Mouse (Mus musculus) forebrain, embryonic 11.5 days (tissue): ENCODE results near the gene Stk11. TPM values are rescaled to one million over a fixed set of nuclear protein-coding genes. Genes with fewer than 3 reads are reported as not detected.

Experiments
- ATAC-seq: fragments of 200-750 bp; cut with Nextera tagmentation; replicated peaks from 2 replicates; pipeline ENCODE4 v1.8.0; 2017; ENCODE audit warnings: moderate TSS enrichment; ENCODE audit not compliant: low FRiP score
- DNase-seq: peaks from one replicate; pipeline ENCODE4 v3.0.0-alpha.2; 2017; ENCODE audit warnings: low spot score
- H3K27ac ChIP-seq: fragments of 300-500 bp; sonication (generic); 2 replicates; pipeline ENCODE4 v1.5.1; 2014; ENCODE audit warnings: low read depth, low read length
- H3K27me3 ChIP-seq: fragments of 300-500 bp; sonication (generic); 2 replicates; pipeline ENCODE4 v1.6.1; 2014; ENCODE audit warnings: mild to moderate bottlenecking, low read length, mixed read lengths; ENCODE audit not compliant: control insufficient read depth, insufficient read depth
- H3K36me3 ChIP-seq: fragments of 300-500 bp; sonication (generic); 2 replicates; pipeline ENCODE4 v1.6.1; 2014; ENCODE audit warnings: mild to moderate bottlenecking, low read length, moderate library complexity, mixed read lengths; ENCODE audit not compliant: control insufficient read depth, insufficient read depth
- H3K4me1 ChIP-seq: fragments of 300-500 bp; sonication (generic); replicated peaks from 2 replicates; pipeline ENCODE4 v1.6.1; 2014; ENCODE audit warnings: low read length, mixed read lengths; ENCODE audit not compliant: control insufficient read depth, insufficient read depth
- H3K4me2 ChIP-seq: fragments of 300-500 bp; sonication (generic); 2 replicates; pipeline ENCODE4 v1.6.1; 2014; ENCODE audit warnings: low read depth, mild to moderate bottlenecking, low read length, moderate library complexity, mixed read lengths; ENCODE audit not compliant: severe bottlenecking
- H3K4me3 ChIP-seq: fragments of 300-500 bp; sonication (generic); 2 replicates; pipeline ENCODE4 v1.5.1; 2014; ENCODE audit warnings: low read depth, low read length
- H3K9ac ChIP-seq: fragments of 300-500 bp; sonication (generic); 2 replicates; pipeline ENCODE4 v1.6.1; 2014; ENCODE audit warnings: low read length
- H3K9me3 ChIP-seq: fragments of 300-500 bp; sonication (generic); 2 replicates; pipeline ENCODE4 v1.6.1; 2016; ENCODE audit warnings: low read length, mixed read lengths; ENCODE audit not compliant: control insufficient read depth
- WGBS: fragments of 180-500 bp; shearing (Covaris S2); extraction: QIAGEN DNeasy Blood & Tissue Kit; methylation state at CpG from one replicate; pipeline ENCODE4 v1.1.7; 2014; 5-methylcytosine and 5-hydroxymethylcytosine counted together
- polyA plus RNA-seq: library from polyadenylated mRNA; unstranded; fragments of >200 nt; fragmentation: Nextera tagmentation; extraction: Ambion mirVana; gene quantifications from 2 replicates; pipeline ENCODE4 v1.2.1, GENCODE M21; 2014

The Stk11 gene
- polyA plus RNA-seq, 1 experiment from 2014 or later, result 26.5 TPM

DNA sequence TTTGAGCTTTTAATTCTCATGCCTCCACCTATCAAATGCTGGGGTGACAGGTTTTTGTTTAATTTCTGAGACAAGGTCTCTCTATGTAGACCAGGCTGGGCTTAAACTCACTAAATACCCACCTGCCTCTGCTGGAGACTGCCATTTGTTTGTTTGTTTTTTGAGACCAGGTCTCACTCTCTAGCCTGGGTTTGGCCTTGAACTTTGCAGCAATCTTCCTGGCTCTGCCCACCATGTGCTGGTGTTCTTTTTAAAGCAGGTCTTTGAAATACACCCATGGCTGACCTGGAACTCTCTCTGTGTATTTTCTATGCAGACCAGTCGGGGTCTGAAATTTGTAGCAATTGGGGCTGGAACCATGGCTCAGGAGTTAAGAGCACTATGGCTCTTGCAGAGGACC, 20.0 kb downstream of the Stk11 start:
- DNase-seq (no peak), ATAC-seq (no peak)
- 88% methylated on average over 1 of the region's 1 CpGs for WGBS
- no peak overlapping the region for H3K4me2 ChIP-seq
- H3K4me3 ChIP-seq, result no peak overlapping the region
- no peak overlapping the region for H3K9ac ChIP-seq
- peaks cover 28% of the 10 kb centered on the region for H3K4me1 ChIP-seq
- H3K27ac ChIP-seq, result no peak overlapping the region
- H3K27me3 ChIP-seq, result peaks cover 9% of the 10 kb centered on the region
- H3K36me3 ChIP-seq, result peaks cover 2% of the 10 kb centered on the region; the same call in 1 of the 2 replicates
- no peaks in the 10 kb centered on the region for H3K9me3 ChIP-seq

DNA sequence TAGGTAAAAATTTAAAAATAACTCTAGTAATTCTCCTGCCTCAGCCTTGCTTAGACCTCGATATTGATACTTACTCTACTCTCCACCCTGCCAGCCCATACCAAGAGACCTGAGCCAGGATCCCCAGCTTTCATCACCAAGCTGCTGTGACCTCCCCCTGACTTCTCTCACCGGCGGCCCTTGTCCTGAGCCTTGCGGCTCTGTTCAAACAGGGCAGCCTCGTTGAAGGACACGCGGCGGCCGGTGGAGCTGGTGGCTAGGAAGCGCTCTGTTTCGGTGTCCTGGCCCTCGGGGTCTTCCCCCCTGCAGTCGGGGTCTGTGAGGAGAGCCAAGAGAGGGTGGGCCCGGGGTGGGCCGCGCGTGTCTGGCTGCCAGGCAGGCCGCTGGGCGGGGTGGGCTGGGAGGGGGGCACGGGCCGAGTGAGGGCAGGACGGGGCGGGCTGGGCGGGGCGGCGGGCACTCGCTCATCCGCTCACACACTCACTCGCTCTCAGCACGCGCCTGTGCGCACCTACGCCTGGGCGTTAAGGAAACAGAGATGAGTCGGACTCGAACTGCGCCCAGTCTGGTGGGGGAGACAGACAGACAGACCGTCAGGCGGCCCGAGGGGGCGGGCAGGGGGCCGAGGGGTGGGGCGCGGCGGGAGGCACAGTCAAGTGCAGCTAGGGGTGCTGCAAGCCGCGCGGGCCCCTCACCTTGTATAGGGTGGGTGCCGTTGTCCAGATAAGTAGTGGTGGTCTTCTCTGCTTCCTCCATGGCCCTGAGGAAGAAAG, 20.8 kb downstream of the Stk11 start:
- peak overlapping the region; percentile 95 for H3K4me2 ChIP-seq
- no peak for DNase-seq
- no peaks in the 10 kb centered on the region for H3K9me3 ChIP-seq
- no peak for ATAC-seq
- H3K4me3 ChIP-seq, result peak overlapping the region; percentile 79
- H3K27ac ChIP-seq, result no peak overlapping the region
- peaks cover 9% of the 10 kb centered on the region for H3K27me3 ChIP-seq
- 20% methylated on average over 45 of the region's 49 CpGs for WGBS
- H3K36me3 ChIP-seq, result peaks cover 2% of the 10 kb centered on the region; the same call in 1 of the 2 replicates
- peak overlapping the region; percentile 81 for H3K9ac ChIP-seq
- H3K4me1 ChIP-seq, result peaks cover 24% of the 10 kb centered on the region

DNA sequence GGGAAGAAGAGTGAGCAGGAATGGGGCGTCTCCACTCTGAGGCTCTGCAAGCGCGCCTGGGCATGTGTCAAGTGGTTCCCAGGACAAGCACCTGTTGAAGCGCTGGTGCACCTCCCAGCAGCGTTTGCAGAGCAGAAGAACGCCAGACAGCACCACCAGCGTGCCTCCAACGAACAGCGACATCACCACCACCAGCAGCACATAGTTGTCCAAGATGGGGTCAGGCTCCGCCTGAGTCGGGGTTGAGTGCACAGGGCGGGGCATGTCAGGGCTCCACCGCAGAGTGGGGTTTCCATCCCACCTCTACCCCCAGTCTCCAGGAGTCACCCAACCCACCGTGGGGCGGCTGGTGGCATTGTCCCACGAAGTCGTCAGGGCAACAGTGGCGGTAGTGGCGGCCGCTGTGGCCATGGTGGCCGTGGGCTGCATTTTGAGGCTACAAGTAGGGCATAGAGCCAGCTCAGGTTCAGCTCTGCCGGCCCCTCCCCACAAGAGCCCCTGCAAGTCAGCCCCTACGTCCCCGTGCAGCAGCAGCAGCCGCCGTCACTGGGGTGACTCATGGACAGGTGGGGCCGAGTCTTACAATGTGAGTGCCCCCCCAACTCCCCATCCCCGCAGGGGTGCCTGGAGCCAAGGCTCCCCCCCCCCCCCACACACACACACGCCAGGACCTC, 21.5 kb downstream of the Stk11 start:
- 3% methylated on average over 24 of the region's 29 CpGs for WGBS
- Histone ChIP-seq H3K4me1 (peaks cover 20% of the 10 kb centered on the region), H3K27me3 (peaks cover 9% of the 10 kb centered on the region), H3K9ac (peak overlapping the region; percentile 81), H3K9me3 (no peaks in the 10 kb centered on the region), H3K36me3 (peaks cover 2% of the 10 kb centered on the region; the same call in 1 of the 2 replicates), H3K4me3 (peak overlapping the region; percentile 79), H3K4me2 (peak overlapping the region; percentile 95), H3K27ac (peak overlapping the region; percentile 74)
- DNase-seq (no peak), ATAC-seq (no peak)

DNA sequence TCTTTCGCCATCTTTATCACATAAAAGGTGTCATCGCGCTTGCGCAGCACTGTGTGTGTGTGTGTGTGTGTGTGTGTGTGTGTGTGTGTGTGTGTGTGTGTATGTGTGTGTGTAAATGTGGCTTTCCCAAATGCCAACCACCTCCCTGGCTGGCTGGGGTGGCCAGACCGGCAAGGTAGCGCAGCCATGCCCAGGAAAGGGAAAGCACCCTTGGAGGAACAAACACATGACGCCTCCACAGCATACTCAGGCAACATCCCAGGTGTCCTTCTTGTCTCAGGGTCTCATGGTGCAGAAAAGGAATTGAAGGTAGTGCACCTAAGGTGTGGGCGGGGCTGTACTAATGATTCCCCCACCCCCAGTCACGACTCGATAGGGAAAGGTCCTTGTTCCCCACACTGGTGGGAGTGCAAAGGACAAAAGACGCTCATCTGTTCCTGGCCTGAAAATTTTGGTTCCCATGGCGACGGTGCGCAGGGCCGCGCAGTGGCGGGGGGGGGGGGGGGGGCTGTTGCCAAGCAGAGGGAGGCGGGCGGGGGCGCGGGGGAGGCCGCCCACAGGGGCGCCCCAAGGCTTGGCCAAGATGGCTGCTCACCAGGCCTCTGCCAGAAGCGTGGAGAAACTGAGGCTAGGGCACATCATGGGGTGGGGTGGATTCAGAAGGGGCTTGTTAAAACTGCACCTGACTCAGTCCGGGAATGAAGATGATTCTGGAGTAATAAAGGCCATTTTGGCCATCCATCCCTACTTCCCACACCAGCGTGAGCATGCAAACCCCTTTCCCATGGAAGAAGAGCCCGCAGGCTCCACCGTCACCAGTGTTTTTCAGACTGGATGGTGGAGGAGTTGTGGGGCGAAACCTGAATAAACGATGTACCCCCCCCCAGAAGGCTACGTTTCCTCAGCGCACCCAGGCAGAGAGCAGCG, 22.3 kb downstream of the Stk11 start:
- H3K4me3 ChIP-seq, result peak overlapping the region; percentile 79
- peaks cover 2% of the 10 kb centered on the region; the same call in 1 of the 2 replicates for H3K36me3 ChIP-seq
- WGBS, result 2% methylated on average over 28 of the region's 33 CpGs
- H3K4me1 ChIP-seq, result peaks cover 22% of the 10 kb centered on the region
- peak overlapping the region; percentile 95 for H3K4me2 ChIP-seq
- H3K27ac ChIP-seq, result peak overlapping the region; percentile 74
- ATAC-seq (no peak), DNase-seq (peak; percentile 79)
- H3K9me3 ChIP-seq, result no peaks in the 10 kb centered on the region
- H3K27me3 ChIP-seq, result peaks cover 9% of the 10 kb centered on the region
- peak overlapping the region; percentile 81 for H3K9ac ChIP-seq

DNA sequence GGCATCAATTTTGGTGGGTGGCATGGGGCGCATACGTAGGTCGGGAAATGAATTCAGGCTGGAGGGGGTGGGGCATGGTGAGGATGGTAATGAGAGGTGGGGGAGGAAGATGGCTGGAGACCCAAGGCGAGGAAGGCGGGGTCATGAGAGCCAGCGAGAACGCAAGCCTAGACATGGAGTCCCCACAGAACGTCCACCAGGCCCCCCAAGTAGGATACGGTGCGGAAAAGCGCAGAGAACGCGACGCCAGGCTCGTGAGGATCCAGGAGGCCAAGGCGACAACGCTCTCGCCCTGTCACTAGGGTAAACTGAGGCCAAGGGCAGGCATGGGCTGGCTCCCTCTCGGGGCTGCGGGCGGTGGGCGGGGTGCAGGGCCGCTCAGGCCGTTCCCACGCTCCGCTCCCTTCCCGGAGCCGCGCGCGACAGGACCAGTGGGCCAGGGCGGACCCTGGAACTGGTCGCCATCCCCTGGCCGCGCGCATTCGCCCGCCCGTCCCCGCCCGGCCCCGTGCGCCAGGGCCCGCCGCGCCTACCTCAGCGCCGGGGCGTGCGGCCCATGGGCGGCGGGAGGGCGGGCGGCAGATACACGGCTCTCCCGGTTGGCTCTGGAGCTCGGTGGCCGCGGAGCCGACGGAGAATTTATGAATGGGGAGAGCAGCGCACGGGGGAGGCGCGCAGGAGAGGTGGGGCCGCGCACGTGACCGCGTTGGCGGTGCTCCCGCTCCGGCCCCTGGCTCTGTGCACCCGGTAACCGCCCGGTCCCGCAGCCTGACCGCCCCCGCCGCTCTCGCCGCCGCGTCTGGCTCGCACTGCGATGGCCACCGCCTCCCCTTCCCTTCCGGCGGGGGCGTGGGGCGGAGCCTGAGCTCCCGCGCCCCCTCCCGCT, 23.2 kb downstream of the Stk11 start, which contains the start of gene Atp5d:
TSS of gene Atp5d (plus strand) at position 80 of the 886 bp plus-strand sequence.
- Histone ChIP-seq H3K9ac (peak within 1 kb of the TSS; percentile 81), H3K27me3 (peaks cover 9% of the 10 kb centered on the region), H3K4me2 (peak within 1 kb of the TSS; percentile 95), H3K27ac (peak within 1 kb of the TSS; percentile 74), H3K4me3 (peak within 1 kb of the TSS; percentile 79), H3K9me3 (no peaks in the 10 kb centered on the region), H3K36me3 (peaks cover 2% of the 10 kb centered on the region; the same call in 1 of the 2 replicates), H3K4me1 (peaks cover 24% of the 10 kb centered on the region)
- WGBS, result 0% methylated on average over 67 of the region's 94 CpGs
- DNase-seq (peak; percentile 79), ATAC-seq (0 out of 2 replicates have a peak, but pooled peaks have one; percentile 2)

DNA sequence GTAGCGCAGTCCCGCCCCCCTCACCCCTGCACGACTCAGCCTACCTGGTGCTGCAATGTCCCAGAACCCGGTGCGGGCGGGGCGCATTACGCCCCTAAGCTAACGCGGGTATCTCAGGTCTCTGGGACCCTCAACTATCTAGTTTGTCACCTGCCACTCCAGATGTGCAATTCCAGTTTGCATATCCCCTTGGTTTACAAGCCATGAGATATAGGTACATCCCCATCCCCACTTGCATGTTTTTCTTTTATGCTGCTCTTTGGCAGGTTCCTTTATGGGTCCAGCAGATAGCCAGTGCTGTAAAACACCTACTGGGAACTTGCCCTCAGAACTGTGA, 23.8 kb downstream of the Stk11 start:
- 1% methylated on average over 10 of the region's 10 CpGs for WGBS
- no peak for DNase-seq
- Histone ChIP-seq H3K9ac (peak overlapping the region; percentile 81), H3K9me3 (no peaks in the 10 kb centered on the region), H3K4me3 (peak overlapping the region; percentile 79), H3K27ac (peak overlapping the region; percentile 74; the same call in 1 of the 2 replicates), H3K4me2 (peak overlapping the region; percentile 95), H3K36me3 (peaks cover 3% of the 10 kb centered on the region; the same call in 1 of the 2 replicates), H3K27me3 (peaks cover 9% of the 10 kb centered on the region), H3K4me1 (peaks cover 24% of the 10 kb centered on the region)
- no peak for ATAC-seq

DNA sequence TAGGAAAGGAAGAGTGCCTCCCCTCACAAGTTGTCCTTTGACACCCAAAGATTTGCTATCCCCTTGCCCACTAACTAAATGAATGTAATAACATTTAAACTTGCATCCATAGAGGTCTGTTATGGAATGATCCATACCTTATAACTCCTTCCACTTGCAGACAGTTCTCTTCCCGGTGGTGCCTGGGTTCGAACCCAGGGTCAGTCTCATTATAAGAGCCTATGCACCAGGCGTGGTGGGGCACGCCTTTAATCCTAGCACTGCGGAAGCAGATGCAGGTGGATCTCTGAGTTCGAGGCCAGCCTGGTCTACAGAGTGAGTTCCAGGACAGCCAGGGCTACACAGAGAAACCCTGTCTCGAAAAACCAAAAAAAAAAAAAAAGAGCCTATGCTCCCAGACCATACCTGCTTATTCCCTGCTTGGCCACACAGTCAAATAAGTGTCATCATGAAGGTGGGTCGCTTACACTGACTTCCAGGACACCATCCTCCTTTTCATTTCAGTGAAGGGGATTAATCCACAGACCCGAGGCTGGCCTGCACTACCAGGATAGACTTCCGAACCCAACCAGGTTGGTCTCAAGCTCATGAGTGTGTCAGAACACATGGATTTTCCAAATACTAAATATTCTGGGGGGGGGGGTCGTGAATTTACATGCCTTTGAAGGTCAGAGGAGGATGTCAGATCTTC, 24.5 kb downstream of the Stk11 start:
- Histone ChIP-seq H3K4me2 (no peak overlapping the region), H3K27ac (no peak overlapping the region), H3K4me1 (peaks cover 24% of the 10 kb centered on the region), H3K9me3 (no peaks in the 10 kb centered on the region), H3K36me3 (peaks cover 3% of the 10 kb centered on the region; the same call in 1 of the 2 replicates), H3K27me3 (peaks cover 9% of the 10 kb centered on the region), H3K4me3 (peak overlapping the region; percentile 79; the same call in 1 of the 2 replicates), H3K9ac (no peak overlapping the region)
- 75% methylated on average over 11 of the region's 11 CpGs for WGBS
- DNase-seq, result no peak
- no peak for ATAC-seq
